Mouse (Mus musculus): ENCODE data around the gene Ash1l.

DNA sequence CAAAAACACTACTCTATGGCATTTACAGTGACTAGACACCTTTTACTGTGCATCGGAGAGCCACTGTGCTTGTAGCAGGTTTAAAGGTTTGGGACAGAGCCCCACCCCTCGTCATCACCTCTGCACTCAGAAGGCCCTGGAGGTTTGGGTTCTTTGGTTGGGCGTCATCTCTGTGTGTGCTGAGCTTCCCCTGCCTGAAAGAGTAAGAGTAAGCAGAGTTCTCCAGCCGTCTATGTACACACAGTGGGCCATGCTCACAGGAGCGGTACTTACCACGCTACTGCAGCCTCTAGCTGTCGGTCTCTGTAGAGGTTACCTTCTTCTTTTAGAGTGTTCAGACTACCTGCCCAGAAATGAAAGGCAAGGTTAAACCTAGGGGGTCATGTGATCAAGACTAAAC is 37.8 kb upstream of the Ash1l start:
- no peak for TF ChIP-seq CEBPB (IDR thresholded peaks at IDR 0.05; ENCODE audit: insufficient read depth, poor library complexity, severe bottlenecking)
- no peak for TF ChIP-seq MYOG (IDR thresholded peaks at IDR 0.05; ENCODE audit: control insufficient read depth in 1 of 3, insufficient read depth in 1 of 3, insufficient read length in 2 of 3, low read depth in 2 of 3)
- TF ChIP-seq REST (IDR thresholded peaks at IDR 0.05; ENCODE audit: insufficient read depth, insufficient read length), result no peak
- no peak for TF ChIP-seq E2F4 (IDR thresholded peaks at IDR 0.05; ENCODE audit: insufficient read depth)
- no peak for TF ChIP-seq POLR2A (IDR thresholded peaks at IDR 0.05; ENCODE audit: insufficient read length, low read depth)
- TF ChIP-seq USF1 (IDR thresholded peaks at IDR 0.05; ENCODE audit: low read depth), result no peak
- no peak for TF ChIP-seq MAX (IDR thresholded peaks at IDR 0.05; ENCODE audit: low read depth)
- TF ChIP-seq TCF12 (IDR thresholded peaks at IDR 0.05; ENCODE audit: insufficient read depth, poor library complexity, severe bottlenecking), result no peak
- TF ChIP-seq POLR2AphosphoS2 (IDR thresholded peaks at IDR 0.05; ENCODE audit: insufficient read length, low read depth), result no peak
- TF ChIP-seq TCF3 (IDR thresholded peaks at IDR 0.05; ENCODE audit: insufficient read length, low read depth), result no peak
- TF ChIP-seq SRF (IDR thresholded peaks at IDR 0.05; ENCODE audit: control insufficient read depth, insufficient read length, low read depth), result no peak

Data from myocyte (in vitro differentiated cells).